Mouse (Mus musculus) hindbrain, embryonic 14.5 days (tissue): ENCODE measurements at regions not wholly inside any gene's neighbourhood (a gene's known extent, or its start where the extent isn't known, plus 50 kb on each side); places are given as distances from the start of the nearest gene placed in this dataset.

Experiments
- ATAC-seq: fragments of 200-750 bp; cut with Nextera tagmentation; 2 replicates; pipeline ENCODE4 v1.8.0; 2017; ENCODE audit warnings: moderate number of reproducible peaks, mild to moderate bottlenecking, moderate TSS enrichment, moderate library complexity; ENCODE audit not compliant: low FRiP score
- DNase-seq: peaks from one replicate; pipeline ENCODE4 v3.0.0-alpha.2; 2015; ENCODE audit warnings: low spot score
- H3K27ac ChIP-seq: fragments of 300-500 bp; sonication (generic); 2 replicates; pipeline ENCODE4 v1.5.1; 2014; ENCODE audit warnings: mild to moderate bottlenecking, moderate library complexity
- H3K27me3 ChIP-seq: fragments of 300-500 bp; sonication (generic); 2 replicates; pipeline ENCODE4 v1.6.1; 2014; ENCODE audit warnings: mild to moderate bottlenecking, low read length, mixed read lengths; ENCODE audit not compliant: control insufficient read depth, insufficient read depth
- H3K36me3 ChIP-seq: fragments of 300-500 bp; sonication (generic); replicated peaks from 2 replicates; pipeline ENCODE4 v1.6.1; 2014; ENCODE audit not compliant: control insufficient read depth, insufficient read depth
- H3K4me1 ChIP-seq: fragments of 300-500 bp; sonication (generic); replicated peaks from 2 replicates; pipeline ENCODE4 v1.6.1; 2014; ENCODE audit warnings: antibody characterized with exemption, low read length, mixed read lengths; ENCODE audit not compliant: control insufficient read depth, insufficient read depth
- H3K4me2 ChIP-seq: fragments of 300-500 bp; sonication (generic); replicated peaks from 2 replicates; pipeline ENCODE4 v1.6.1; 2014; ENCODE audit warnings: mild to moderate bottlenecking, moderate library complexity
- H3K4me3 ChIP-seq: fragments of 300-500 bp; sonication (generic); replicated peaks from 2 replicates; pipeline ENCODE4 v1.5.1; 2014; ENCODE audit warnings: mild to moderate bottlenecking, low read length
- H3K9ac ChIP-seq: fragments of 300-500 bp; sonication (generic); 2 replicates; pipeline ENCODE4 v1.6.1; 2014
- H3K9me3 ChIP-seq: fragments of 300-500 bp; sonication (generic); 2 replicates; pipeline ENCODE4 v1.6.1; 2016; ENCODE audit warnings: low read length; ENCODE audit not compliant: control insufficient read depth
- WGBS: fragments of 180-500 bp; shearing (Covaris S2); extraction: QIAGEN DNeasy Blood & Tissue Kit; methylation state at CpG from one replicate; pipeline ENCODE4 v1.1.7; 2014; 5-methylcytosine and 5-hydroxymethylcytosine counted together

GRCm38 (mm10) chr4:80691774-80692485 lies 142.0 kb upstream of the Tyrp1 start:
- no peak overlapping the region for H3K4me3 ChIP-seq
- H3K9me3 ChIP-seq = no peaks in the 10 kb centered on the region
- WGBS = 95% methylated on average over 3 of the region's 3 CpGs
- no peak overlapping the region for H3K27ac ChIP-seq
- no peaks in the 10 kb centered on the region for H3K36me3 ChIP-seq
- H3K4me1 ChIP-seq = no peaks in the 10 kb centered on the region
- H3K9ac ChIP-seq = no peak overlapping the region
- H3K4me2 ChIP-seq = no peak overlapping the region
- no peaks in the 10 kb centered on the region for H3K27me3 ChIP-seq
- no peak for DNase-seq
- ATAC-seq = no peak

DNA sequence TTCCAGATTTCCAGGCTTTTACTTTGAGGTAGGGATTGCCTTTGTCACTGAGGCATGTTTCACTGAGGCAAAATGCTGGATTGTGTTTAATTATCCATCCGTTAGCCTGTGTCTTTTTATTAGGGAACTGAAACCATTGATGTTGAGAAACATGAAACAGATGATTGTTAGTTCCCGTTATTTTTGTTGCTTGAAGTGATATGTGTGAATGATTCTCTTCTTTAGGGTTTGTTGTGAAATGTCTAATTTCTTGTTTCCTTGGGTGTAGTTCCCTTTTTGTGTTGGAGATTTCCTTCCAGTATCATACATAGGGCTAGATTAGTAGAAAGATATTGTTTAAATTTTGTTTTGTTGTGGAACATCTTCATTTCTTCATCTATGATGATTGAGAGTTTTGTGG lies 121.2 kb upstream of the Tyrp1 start:
- Histone ChIP-seq H3K27me3 (no peaks in the 10 kb centered on the region), H3K4me2 (no peak overlapping the region), H3K27ac (no peak overlapping the region), H3K36me3 (no peaks in the 10 kb centered on the region), H3K4me1 (no peaks in the 10 kb centered on the region), H3K9ac (no peak overlapping the region), H3K4me3 (no peak overlapping the region), H3K9me3 (no peaks in the 10 kb centered on the region)
- no peak for DNase-seq
- WGBS = 89% methylated on average over 2 of the region's 2 CpGs
- ATAC-seq = no peak

- no peaks in the 10 kb centered on the region for H3K27me3 ChIP-seq
- WGBS = 3% methylated on average over 1 of the region's 1 CpGs
- DNase-seq = no peak
- H3K27ac ChIP-seq = no peak overlapping the region
- no peak overlapping the region for H3K4me2 ChIP-seq
- no peaks in the 10 kb centered on the region for H3K36me3 ChIP-seq
- H3K4me1 ChIP-seq = no peaks in the 10 kb centered on the region
- no peak overlapping the region for H3K4me3 ChIP-seq
- no peak for ATAC-seq
- H3K9ac ChIP-seq = no peak overlapping the region
- H3K9me3 ChIP-seq = no peaks in the 10 kb centered on the region
Measured at GRCm38 (mm10) chr4:80744975-80745734, 88.8 kb upstream of the Tyrp1 start.

- Histone ChIP-seq H3K27me3 (no peaks in the 10 kb centered on the region), H3K9me3 (no peaks in the 10 kb centered on the region), H3K27ac (no peak overlapping the region), H3K4me2 (no peak overlapping the region), H3K4me1 (no peaks in the 10 kb centered on the region), H3K36me3 (no peaks in the 10 kb centered on the region), H3K9ac (no peak overlapping the region), H3K4me3 (no peak overlapping the region)
- no peak for DNase-seq
- no peak for ATAC-seq
- WGBS = 79% methylated on average over 6 of the region's 6 CpGs
Measured at GRCm38 (mm10) chr4:80752259-80752658, 81.7 kb upstream of the Tyrp1 start.

DNA sequence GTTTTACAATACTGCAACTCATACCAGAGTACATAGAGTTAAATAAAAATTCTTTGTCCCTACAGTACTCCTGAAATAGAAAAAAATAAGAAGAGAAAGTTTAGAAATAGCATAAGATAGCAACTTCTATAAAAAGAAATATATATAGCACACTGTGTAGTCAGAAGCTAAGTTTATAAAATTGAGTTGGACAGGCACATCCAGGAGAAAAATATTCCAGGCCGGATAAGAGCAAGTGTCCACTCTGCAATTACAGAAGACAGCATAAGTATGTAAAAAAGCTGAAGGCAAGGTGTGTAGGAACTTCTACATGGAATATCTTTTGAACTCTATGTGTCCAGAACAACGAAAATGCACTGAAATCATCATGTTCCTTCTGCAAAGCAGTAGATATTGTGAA lies 77.8 kb upstream of the Tyrp1 start:
- no peaks in the 10 kb centered on the region for H3K4me1 ChIP-seq
- no peak overlapping the region for H3K9ac ChIP-seq
- no peaks in the 10 kb centered on the region for H3K27me3 ChIP-seq
- DNase-seq = no peak
- H3K27ac ChIP-seq = no peak overlapping the region
- no peak overlapping the region for H3K4me3 ChIP-seq
- no peak for ATAC-seq
- no peak overlapping the region for H3K4me2 ChIP-seq
- WGBS = 91% methylated on average over 2 of the region's 2 CpGs
- H3K9me3 ChIP-seq = no peaks in the 10 kb centered on the region
- H3K36me3 ChIP-seq = no peaks in the 10 kb centered on the region

GRCm38 (mm10) chr4:80764024-80764423 lies 69.9 kb upstream of the Tyrp1 start:
- ATAC-seq (no peak), DNase-seq (no peak)
- no peaks in the 10 kb centered on the region for H3K9me3 ChIP-seq
- H3K4me1 ChIP-seq = no peaks in the 10 kb centered on the region
- H3K4me3 ChIP-seq = no peak overlapping the region
- 91% methylated on average over 3 of the region's 3 CpGs for WGBS
- no peak overlapping the region for H3K9ac ChIP-seq
- H3K4me2 ChIP-seq = no peak overlapping the region
- no peak overlapping the region for H3K27ac ChIP-seq
- no peaks in the 10 kb centered on the region for H3K36me3 ChIP-seq
- H3K27me3 ChIP-seq = no peaks in the 10 kb centered on the region

DNA sequence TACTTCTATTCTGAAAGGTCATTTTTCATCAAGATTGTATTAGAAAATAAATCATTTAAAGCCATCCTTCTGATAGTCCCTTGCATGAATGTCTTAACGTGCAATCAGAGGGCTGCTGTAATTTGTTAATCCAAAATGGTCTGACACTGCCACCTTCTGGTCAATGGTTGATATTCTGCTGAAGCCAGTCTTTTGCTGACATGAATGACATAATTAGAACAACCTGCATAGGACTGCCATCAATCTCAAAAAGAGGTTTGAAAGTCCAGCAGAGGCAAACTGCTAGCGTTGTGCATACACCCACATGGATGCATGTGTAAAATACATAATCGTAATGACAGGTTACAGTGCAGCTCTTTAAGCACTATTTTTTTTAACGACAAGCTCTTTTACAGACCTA lies 68.1 kb upstream of the Tyrp1 start:
- H3K4me3 ChIP-seq = no peak overlapping the region
- no peaks in the 10 kb centered on the region for H3K27me3 ChIP-seq
- no peak overlapping the region for H3K9ac ChIP-seq
- no peak overlapping the region for H3K27ac ChIP-seq
- H3K9me3 ChIP-seq = no peaks in the 10 kb centered on the region
- peak; percentile 93 for DNase-seq
- H3K4me1 ChIP-seq = no peaks in the 10 kb centered on the region
- WGBS = 47% methylated on average over 4 of the region's 4 CpGs
- no peak overlapping the region for H3K4me2 ChIP-seq
- no peaks in the 10 kb centered on the region for H3K36me3 ChIP-seq
- peak; percentile 69; the same call in 1 of the 2 replicates for ATAC-seq

- no peak overlapping the region for H3K27ac ChIP-seq
- DNase-seq (no peak), ATAC-seq (no peak)
- H3K4me3 ChIP-seq = no peak overlapping the region
- WGBS = 55% methylated on average over 5 of the region's 5 CpGs
- H3K9ac ChIP-seq = no peak overlapping the region
- H3K27me3 ChIP-seq = no peaks in the 10 kb centered on the region
- H3K9me3 ChIP-seq = no peaks in the 10 kb centered on the region
- H3K36me3 ChIP-seq = no peaks in the 10 kb centered on the region
- H3K4me2 ChIP-seq = no peak overlapping the region
- H3K4me1 ChIP-seq = no peaks in the 10 kb centered on the region
Measured at GRCm38 (mm10) chr4:80767447-80767846, 66.5 kb upstream of the Tyrp1 start.
